Mouse (Mus musculus) T-cell, adult 2 months (primary cell): ENCODE measurements around the gene Nod2.

ENCODE experiments used
- DNase-seq: peaks from one replicate; pipeline ENCODE4 v3.0.0; 2022; ENCODE audit warnings: low spot score

Nod2 gene

GRCm38 (mm10) chr8:88680566-88680965 lies 33.5 kb downstream of the Nod2 start:
- no peak for DNase-seq

GRCm38 (mm10) chr8:88681046-88681445 lies 33.9 kb downstream of the Nod2 start:
- DNase-seq: no peak

GRCm38 (mm10) chr8:88683656-88684289 lies 36.7 kb downstream of the Nod2 start:
- DNase-seq: no peak

- no peak for DNase-seq
Observed at GRCm38 (mm10) chr8:88686226-88686905, 39.3 kb downstream of the Nod2 start.

- no peak for DNase-seq
Observed at GRCm38 (mm10) chr8:88686906-88687235, 39.8 kb downstream of the Nod2 start.

GRCm38 (mm10) chr8:88689151-88689550 lies 42.0 kb downstream of the Nod2 start:
- DNase-seq: no peak

- no peak for DNase-seq
Observed at GRCm38 (mm10) chr8:88689891-88690290, 42.8 kb downstream of the Nod2 start.

GRCm38 (mm10) chr8:88691342-88691948 lies 44.3 kb downstream of the Nod2 start:
- peak; percentile 56 for DNase-seq

- peak; percentile 68 for DNase-seq
Observed at GRCm38 (mm10) chr8:88691961-88692360, 44.8 kb downstream of the Nod2 start.

- no peak for DNase-seq
Observed at GRCm38 (mm10) chr8:88692866-88693265, 45.8 kb downstream of the Nod2 start.

- DNase-seq: no peak
Observed at GRCm38 (mm10) chr8:88693376-88693775, 46.3 kb downstream of the Nod2 start.

GRCm38 (mm10) chr8:88694291-88694690 lies 47.2 kb downstream of the Nod2 start:
- peak; percentile 58 for DNase-seq

GRCm38 (mm10) chr8:88696228-88696627 lies 49.1 kb downstream of the Nod2 start:
- no peak for DNase-seq

- DNase-seq: peak; percentile 98
Observed at GRCm38 (mm10) chr8:88696721-88697641, 49.9 kb downstream of the Nod2 start, which contains the start of gene Cyld. Cyld (plus strand) TSS chr8:88697028.

- DNase-seq: no peak
Observed at GRCm38 (mm10) chr8:88697642-88698031, 50.5 kb downstream of the Nod2 start.

GRCm38 (mm10) chr8:88698048-88698447 lies 50.9 kb downstream of the Nod2 start:
- DNase-seq: peak; percentile 14

- DNase-seq: peak; percentile 60
Observed at GRCm38 (mm10) chr8:88701611-88702010, 54.5 kb downstream of the Nod2 start.

GRCm38 (mm10) chr8:88702816-88703215 lies 55.7 kb downstream of the Nod2 start:
- no peak for DNase-seq

- no peak for DNase-seq
Observed at GRCm38 (mm10) chr8:88723256-88723963, 76.3 kb downstream of the Nod2 start.
